Mouse (Mus musculus) heart, postnatal 0 days (tissue): ENCODE results near the gene Mad2l2. TPM values are rescaled to one million over a fixed set of nuclear protein-coding genes. Genes with fewer than 3 reads are reported as not detected.
A peak's percentile ranks its signal among the peaks of the same experiment; 100 is the strongest.

Source experiments
- ATAC-seq: fragments of 200-750 bp; cut with Nextera tagmentation; 2 replicates; pipeline ENCODE4 v1.8.0; 2017; ENCODE audit warnings: low read depth, moderate number of reproducible peaks, moderate library complexity; ENCODE audit not compliant: insufficient read depth
- DNase-seq: peaks from one replicate; pipeline ENCODE4 v3.0.0-alpha.2; 2016; ENCODE audit warnings: low spot score
- H3K27ac ChIP-seq: fragments of 300-500 bp; sonication (generic); 2 replicates; pipeline ENCODE4 v1.5.1; 2014; ENCODE audit warnings: low read depth, mild to moderate bottlenecking
- H3K27me3 ChIP-seq: fragments of 300-500 bp; sonication (generic); 2 replicates; pipeline ENCODE4 v1.6.1; 2014; ENCODE audit warnings: low read length, mixed read lengths; ENCODE audit not compliant: control insufficient read depth, insufficient read depth
- H3K36me3 ChIP-seq: fragments of 300-500 bp; sonication (generic); replicated peaks from 2 replicates; pipeline ENCODE4 v1.6.1; 2014; ENCODE audit warnings: low read length, mixed read lengths; ENCODE audit not compliant: control insufficient read depth, insufficient read depth
- H3K4me1 ChIP-seq: fragments of 300-500 bp; sonication (generic); 2 replicates; pipeline ENCODE4 v1.6.1; 2014; ENCODE audit warnings: antibody characterized with exemption; ENCODE audit not compliant: control insufficient read depth, insufficient read depth
- H3K4me2 ChIP-seq: fragments of 300-500 bp; sonication (generic); 2 replicates; pipeline ENCODE4 v1.6.1; 2014; ENCODE audit warnings: low read depth, mild to moderate bottlenecking, low read length, moderate library complexity
- H3K4me3 ChIP-seq: fragments of 300-500 bp; sonication (generic); 2 replicates; pipeline ENCODE4 v1.5.1; 2014; ENCODE audit warnings: low read depth, low read length
- H3K9ac ChIP-seq: fragments of 300-500 bp; sonication (generic); replicated peaks from 2 replicates; pipeline ENCODE4 v1.6.1; 2014; ENCODE audit warnings: low read depth, low read length, mixed read lengths
- H3K9me3 ChIP-seq: fragments of 300-500 bp; sonication (generic); replicated peaks from 2 replicates; pipeline ENCODE4 v1.6.1; 2016; ENCODE audit warnings: low read length; ENCODE audit not compliant: control insufficient read depth
- CTCF ChIP-seq: IDR thresholded peaks from 2 replicates; pipeline ENCODE4 v1.5.1; 2016; ENCODE audit warnings: antibody characterized with exemption, control low read depth, low read depth
- EP300 ChIP-seq: IDR thresholded peaks from 2 replicates; pipeline ENCODE4 v1.6.1; 2016; ENCODE audit warnings: antibody characterized with exemption, low read depth
- WGBS: fragments of 180-500 bp; shearing (Covaris S2); extraction: QIAGEN DNeasy Blood & Tissue Kit; methylation state at CpG from one replicate; pipeline ENCODE4 v1.1.7; 2014; 5-methylcytosine and 5-hydroxymethylcytosine counted together
- polyA plus RNA-seq: library from polyadenylated mRNA; unstranded; fragments of >200 nt; fragmentation: Nextera tagmentation; extraction: Ambion mirVana; gene quantifications from 2 replicates; pipeline ENCODE4 v1.2.1, GENCODE M21; 2015
- total RNA-seq: library from RNA; depleted of rRNA; stranded (reverse); fragments of >200 nt; gene quantifications from 2 replicates; pipeline ENCODE4 v1.2.3, GENCODE M21; 2014; ENCODE audit warnings: low replicate concordance

Mad2l2 gene
- total and polyA plus RNA-seq, 2 experiments from 2014 or later: 6.1 to 36.2 TPM

GRCm38 (mm10) chr4:148140098-148141011, 10.2 kb downstream of the Mad2l2 start:
- peak; percentile 96 for DNase-seq
- no peaks in the 10 kb centered on the region for H3K4me1 ChIP-seq
- WGBS: under 1% methylated on average over 64 of the region's 65 CpGs

DNA sequence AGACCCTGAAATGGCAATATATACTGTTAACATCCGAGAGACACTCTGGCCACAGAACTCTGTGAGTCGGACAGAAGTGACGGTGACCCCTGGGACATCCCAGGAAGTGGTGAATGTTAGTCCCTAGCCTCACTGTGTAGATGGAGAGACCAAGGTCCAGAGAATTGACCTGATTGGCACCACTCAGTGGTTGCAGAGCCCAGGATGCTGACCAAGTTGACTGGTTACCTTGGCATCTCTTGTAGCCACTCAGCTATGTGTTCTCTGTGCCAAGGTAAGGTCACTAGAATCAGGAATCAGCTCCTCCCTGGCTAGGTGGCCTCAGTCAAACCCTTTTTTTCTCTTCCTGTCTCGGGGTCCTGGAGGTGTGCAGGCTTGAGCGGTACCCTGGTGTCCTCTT, 13.5 kb downstream of the Mad2l2 start:
- Histone ChIP-seq H3K27ac (no peak overlapping the region), H3K9ac (no peak overlapping the region), H3K4me3 (no peak overlapping the region), H3K27me3 (peaks cover 2% of the 10 kb centered on the region; the same call in 1 of the 2 replicates), H3K4me2 (no peak overlapping the region), H3K9me3 (no peaks in the 10 kb centered on the region), H3K4me1 (no peaks in the 10 kb centered on the region), H3K36me3 (peaks cover 29% of the 10 kb centered on the region)
- DNase-seq (no peak), ATAC-seq (no peak)
- 78% methylated on average over 5 of the region's 5 CpGs for WGBS
- TF ChIP-seq CTCF (no peak), EP300 (no peak)

More at GRCm38 (mm10) chr4:148140098-148141011, 10.2 kb downstream of the Mad2l2 start:
- Histone ChIP-seq H3K36me3 (peaks cover 11% of the 10 kb centered on the region), H3K9ac (peak overlapping the region; percentile 74), H3K4me3 (peak overlapping the region; percentile 93), H3K9me3 (no peaks in the 10 kb centered on the region), H3K27me3 (peaks cover 21% of the 10 kb centered on the region), H3K4me2 (peak overlapping the region; percentile 98), H3K27ac (peak overlapping the region; percentile 82)
- TF ChIP-seq EP300: no peak
- peak; percentile 61 for TF ChIP-seq CTCF
- peak; percentile 95 for ATAC-seq

DNA sequence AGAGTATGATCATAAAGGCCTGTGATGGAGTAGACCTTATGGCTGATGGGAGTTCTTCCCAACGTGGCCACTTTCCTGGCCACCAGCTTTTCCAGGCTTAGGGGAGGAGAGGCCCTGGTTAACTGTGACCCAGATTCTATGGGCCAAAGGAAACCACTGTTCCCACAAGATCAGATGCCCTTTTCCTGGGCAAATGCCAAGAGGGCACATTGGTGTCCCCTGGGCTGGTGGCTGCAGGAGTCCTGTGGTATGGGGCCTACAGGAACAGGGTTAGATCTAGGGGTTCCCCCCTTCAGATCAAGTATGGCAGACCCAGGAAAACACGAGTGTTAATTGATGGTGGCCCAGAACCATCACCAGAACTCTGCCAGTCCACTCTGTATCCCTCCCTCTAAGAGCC, 17.5 kb downstream of the Mad2l2 start:
- no peak for ATAC-seq
- Histone ChIP-seq H3K36me3 (peaks cover 29% of the 10 kb centered on the region), H3K27me3 (no peaks in the 10 kb centered on the region), H3K27ac (no peak overlapping the region), H3K4me2 (no peak overlapping the region), H3K9me3 (no peaks in the 10 kb centered on the region), H3K4me1 (no peaks in the 10 kb centered on the region), H3K9ac (no peak overlapping the region), H3K4me3 (no peak overlapping the region)
- no peak for DNase-seq
- TF ChIP-seq CTCF (no peak), EP300 (no peak)
- 82% methylated on average over 2 of the region's 2 CpGs for WGBS

GRCm38 (mm10) chr4:148149540-148149939, 19.4 kb downstream of the Mad2l2 start:
- H3K9me3 ChIP-seq: no peaks in the 10 kb centered on the region
- TF ChIP-seq EP300 (no peak), CTCF (no peak)
- H3K4me2 ChIP-seq: no peak overlapping the region
- no peak overlapping the region for H3K4me3 ChIP-seq
- no peak overlapping the region for H3K9ac ChIP-seq
- ATAC-seq: no peak
- H3K4me1 ChIP-seq: no peaks in the 10 kb centered on the region
- 54% methylated on average over 12 of the region's 12 CpGs for WGBS
- H3K27me3 ChIP-seq: no peaks in the 10 kb centered on the region
- DNase-seq: no peak
- peaks cover 38% of the 10 kb centered on the region for H3K36me3 ChIP-seq
- no peak overlapping the region for H3K27ac ChIP-seq

DNA sequence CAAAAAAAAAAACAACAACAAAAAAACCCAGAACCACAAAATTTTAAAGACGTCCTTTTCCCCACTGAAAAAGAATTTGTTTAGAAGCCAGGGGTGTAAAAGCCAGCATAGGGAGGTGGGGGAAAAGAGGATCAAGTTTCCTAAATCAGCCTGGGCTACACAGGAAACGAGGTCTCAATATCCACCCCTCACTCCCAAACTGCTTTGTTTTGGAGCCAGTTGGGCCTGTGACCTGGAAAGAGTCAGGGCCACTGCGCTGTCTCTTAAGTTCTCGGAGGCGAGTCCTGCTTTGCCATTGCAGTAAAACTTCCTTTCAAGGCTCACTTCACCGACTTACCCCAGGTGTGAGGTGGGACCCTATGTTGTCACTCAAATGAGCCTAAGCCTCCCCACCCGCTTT, 20.1 kb downstream of the Mad2l2 start:
- Histone ChIP-seq H3K27ac (no peak overlapping the region), H3K4me1 (no peaks in the 10 kb centered on the region), H3K27me3 (no peaks in the 10 kb centered on the region), H3K4me3 (no peak overlapping the region), H3K9me3 (no peaks in the 10 kb centered on the region), H3K4me2 (no peak overlapping the region), H3K9ac (no peak overlapping the region), H3K36me3 (peaks cover 30% of the 10 kb centered on the region)
- ATAC-seq (no peak), DNase-seq (no peak)
- 66% methylated on average over 7 of the region's 7 CpGs for WGBS
- TF ChIP-seq CTCF (no peak), EP300 (no peak)
